Mouse (Mus musculus) bone marrow macrophage, adult 2 months (primary cell): ENCODE results near the gene Ifit3b.
"Not testable (repeated sequence)": the region's sequence is repeated elsewhere in the genome, so short reads cannot be mapped to it uniquely, and the experiment has no call there.

Experiments
- CTCF ChIP-seq: IDR thresholded peaks from 2 replicates; pipeline ENCODE4 v1.5.1; 2012; ENCODE audit warnings: low read depth, mild to moderate bottlenecking, low read length, moderate library complexity
- POLR2A ChIP-seq: IDR thresholded peaks from 2 replicates; pipeline ENCODE4 v1.6.1; 2012; ENCODE audit warnings: mild to moderate bottlenecking, low read depth, low read length, borderline replicate concordance

DNA sequence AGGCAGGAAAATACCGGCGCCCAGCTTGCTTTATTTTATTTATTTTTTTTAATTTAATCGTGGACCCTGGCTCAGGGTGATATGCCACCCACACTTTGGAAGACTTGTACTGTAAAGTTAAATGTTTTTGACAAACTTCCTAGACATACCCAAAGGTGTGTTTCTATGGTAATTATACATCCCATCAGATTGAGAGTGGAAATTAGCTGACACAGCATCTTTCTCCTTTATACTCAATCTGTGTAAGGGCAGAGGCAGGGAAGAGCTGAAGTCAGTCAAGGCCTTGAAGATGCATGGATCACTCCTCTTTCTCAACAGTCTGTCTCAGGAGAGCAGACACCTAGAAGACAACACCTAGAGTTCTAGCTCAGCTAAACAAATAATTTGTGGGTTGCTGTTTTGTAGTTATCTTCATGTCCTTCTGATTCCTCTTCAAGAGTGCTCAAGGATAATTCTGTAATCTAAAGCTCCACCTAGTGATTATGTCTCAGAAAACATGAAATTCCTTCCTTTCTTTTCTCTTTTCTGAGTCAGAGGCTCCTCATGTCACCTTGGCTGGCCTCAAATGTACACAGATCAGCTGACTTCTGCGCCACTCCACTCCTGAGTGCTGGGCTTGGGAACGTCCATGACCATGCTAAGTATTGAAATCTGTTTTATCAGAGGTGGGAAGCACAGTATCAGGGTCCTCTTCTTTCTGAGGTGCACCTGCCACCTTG, 21.9 kb upstream of the Ifit3b start:
- not testable (repeated sequence) for TF ChIP-seq CTCF, POLR2A
